Mouse (Mus musculus) liver, adult 2 months (tissue): ENCODE measurements around the gene Gm1123. TPM values are rescaled to one million over a fixed set of nuclear protein-coding genes. Genes with fewer than 3 reads are reported as not detected.

Source experiments
- DNase-seq: peaks from one replicate; pipeline ENCODE4 v3.0.0-alpha.2; 2011; ENCODE audit warnings: low read depth, low spot score; ENCODE audit errors: extremely low read depth
- H3K27ac ChIP-seq: fragments of 200-500 bp; replicated peaks from 2 replicates; pipeline ENCODE4 v1.5.1; 2012; ENCODE audit warnings: low read depth, mild to moderate bottlenecking, control low read depth, inconsistent platforms, low read length; ENCODE audit not compliant: insufficient read depth
- H3K27me3 ChIP-seq: fragments of 200-500 bp; 2 replicates; pipeline ENCODE4 v1.6.1; 2012; ENCODE audit warnings: mild to moderate bottlenecking, moderate library complexity, low read length, inconsistent platforms; ENCODE audit not compliant: control insufficient read depth, insufficient read depth
- H3K36me3 ChIP-seq: fragments of 200-500 bp; 2 replicates; pipeline ENCODE4 v1.6.1; 2012; ENCODE audit warnings: low read length, inconsistent platforms; ENCODE audit not compliant: control insufficient read depth, insufficient read depth
- H3K4me1 ChIP-seq: fragments of 200-500 bp; 2 replicates; pipeline ENCODE4 v1.6.1; 2011; ENCODE audit warnings: low read length; ENCODE audit not compliant: control insufficient read depth, insufficient read depth
- H3K4me3 ChIP-seq: fragments of 200-500 bp; 2 replicates; pipeline ENCODE4 v1.5.1; 2011; ENCODE audit warnings: low read depth, mild to moderate bottlenecking, control low read depth, low read length, moderate library complexity; ENCODE audit not compliant: insufficient read depth
- H3K79me2 ChIP-seq: fragments of 200-500 bp; 2 replicates; pipeline ENCODE4 v1.6.1; 2012; ENCODE audit warnings: inconsistent platforms, mild to moderate bottlenecking, low read length, moderate library complexity; ENCODE audit not compliant: control insufficient read depth, insufficient read depth
- H3K9ac ChIP-seq: fragments of 200-500 bp; 2 replicates; pipeline ENCODE4 v1.6.1; 2012; ENCODE audit warnings: low read depth, mild to moderate bottlenecking, control low read depth, inconsistent platforms, low read length
- CTCF ChIP-seq: fragments of 200-500 bp; IDR thresholded peaks from 2 replicates; pipeline ENCODE4 v1.5.1; 2011; ENCODE audit warnings: low read depth, low read length, control low read depth
- POLR2A ChIP-seq: fragments of 200-500 bp; IDR thresholded peaks from 2 replicates; pipeline ENCODE4 v1.6.1; 2011; ENCODE audit warnings: low read length, control low read depth; ENCODE audit not compliant: insufficient read depth; ENCODE audit errors: extremely low read depth
- WGBS: fragments of 180-500 bp; shearing (Covaris S2); methylation state at CpG from one replicate; pipeline ENCODE4 v1.1.7; 2018; 5-methylcytosine and 5-hydroxymethylcytosine counted together
- polyA plus RNA-seq: library from polyadenylated mRNA; depleted of rRNA; stranded (reverse); fragments of >200 nt; gene quantifications from 2 replicates; pipeline ENCODE4 v1.2.3, GENCODE M21; 2012; rRNA removed
- total RNA-seq: library from RNA; depleted of rRNA; stranded (reverse); fragments of >200 nt; gene quantifications from 2 replicates; pipeline ENCODE4 v1.2.3, GENCODE M21; 2014; rRNA removed

Gm1123 gene
- total and polyA plus RNA-seq, 2 experiments, result not detected

DNA sequence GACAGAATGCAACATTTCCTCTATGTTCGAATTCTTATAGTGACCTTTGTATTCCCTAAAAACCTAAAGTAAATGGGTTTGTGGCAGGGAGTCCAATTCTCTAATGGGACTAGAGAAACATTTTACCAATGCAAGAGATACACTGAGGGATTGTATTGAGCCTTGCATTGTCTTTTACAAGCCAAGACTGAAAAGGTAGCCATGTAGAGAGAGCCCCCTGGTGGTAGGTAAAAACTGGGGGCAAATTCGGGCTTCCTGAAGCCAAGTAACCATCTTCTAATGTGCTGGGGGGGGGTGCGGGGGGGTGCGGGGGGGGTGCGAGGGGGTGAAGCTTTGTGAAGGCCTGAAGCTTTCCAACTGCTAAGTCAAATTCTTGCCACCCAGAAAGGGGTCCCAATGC is 75.2 kb downstream of the Gm1123 start:
- H3K4me1 ChIP-seq, result no peaks in the 10 kb centered on the region
- DNase-seq, result no peak
- no peak overlapping the region for H3K9ac ChIP-seq
- no peak overlapping the region for H3K27ac ChIP-seq
- no peaks in the 10 kb centered on the region for H3K79me2 ChIP-seq
- TF ChIP-seq POLR2A, result no peak
- TF ChIP-seq CTCF, result no peak
- H3K4me3 ChIP-seq, result no peak overlapping the region
- peaks cover 48% of the 10 kb centered on the region for H3K27me3 ChIP-seq
- 35% methylated on average over 5 of the region's 5 CpGs for WGBS
- H3K36me3 ChIP-seq, result no peaks in the 10 kb centered on the region

DNA sequence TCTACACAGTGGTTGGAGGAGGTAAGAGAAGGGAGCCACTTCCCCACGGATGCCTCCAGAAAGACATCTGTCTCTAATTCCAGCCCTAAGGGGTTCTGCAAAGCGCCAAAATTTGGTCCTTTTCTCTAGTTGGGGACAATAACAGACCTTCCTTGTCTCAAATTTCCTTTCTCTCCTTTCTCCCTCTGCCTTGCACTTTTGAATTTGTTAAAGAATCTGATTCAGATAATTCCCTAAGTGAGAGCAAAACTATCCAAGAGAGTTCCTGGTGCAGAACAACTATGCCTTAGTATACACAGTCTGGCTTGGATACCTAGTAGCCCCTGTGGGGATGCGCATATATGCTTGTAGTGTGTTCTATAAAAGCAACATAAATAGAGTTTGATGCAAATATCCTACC is 75.7 kb downstream of the Gm1123 start:
- Histone ChIP-seq H3K36me3 (no peaks in the 10 kb centered on the region), H3K9ac (no peak overlapping the region), H3K27me3 (peaks cover 48% of the 10 kb centered on the region), H3K27ac (no peak overlapping the region), H3K4me1 (no peaks in the 10 kb centered on the region), H3K4me3 (no peak overlapping the region), H3K79me2 (no peaks in the 10 kb centered on the region)
- 44% methylated on average over 3 of the region's 3 CpGs for WGBS
- TF ChIP-seq CTCF, result no peak
- no peak for TF ChIP-seq POLR2A
- DNase-seq, result no peak

DNA sequence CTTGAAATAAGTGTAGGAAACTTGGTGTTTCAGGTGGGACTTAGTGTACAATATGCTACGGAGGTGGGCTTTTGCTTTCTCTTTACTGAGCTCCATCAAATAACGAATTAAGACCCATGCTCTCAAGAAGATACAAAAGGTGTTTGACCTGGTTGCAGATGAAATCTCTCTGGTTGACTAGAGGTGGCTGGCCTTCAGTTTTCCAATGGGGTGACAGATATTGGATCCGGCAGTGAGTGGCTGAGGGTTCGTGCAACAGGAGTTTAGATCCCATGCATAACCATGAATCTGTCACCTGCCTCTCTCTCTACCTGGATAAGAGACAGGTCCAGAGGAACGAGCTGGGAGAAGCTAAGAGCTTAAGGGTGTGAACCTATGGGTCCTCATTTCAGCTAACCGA is 76.9 kb downstream of the Gm1123 start:
- 12% methylated on average over 6 of the region's 6 CpGs for WGBS
- TF ChIP-seq POLR2A, result no peak
- no peak for TF ChIP-seq CTCF
- H3K4me3 ChIP-seq, result no peak overlapping the region
- H3K79me2 ChIP-seq, result no peaks in the 10 kb centered on the region
- H3K9ac ChIP-seq, result no peak overlapping the region
- no peak for DNase-seq
- H3K36me3 ChIP-seq, result no peaks in the 10 kb centered on the region
- H3K27ac ChIP-seq, result no peak overlapping the region
- H3K4me1 ChIP-seq, result no peaks in the 10 kb centered on the region
- peaks cover 54% of the 10 kb centered on the region for H3K27me3 ChIP-seq

DNA sequence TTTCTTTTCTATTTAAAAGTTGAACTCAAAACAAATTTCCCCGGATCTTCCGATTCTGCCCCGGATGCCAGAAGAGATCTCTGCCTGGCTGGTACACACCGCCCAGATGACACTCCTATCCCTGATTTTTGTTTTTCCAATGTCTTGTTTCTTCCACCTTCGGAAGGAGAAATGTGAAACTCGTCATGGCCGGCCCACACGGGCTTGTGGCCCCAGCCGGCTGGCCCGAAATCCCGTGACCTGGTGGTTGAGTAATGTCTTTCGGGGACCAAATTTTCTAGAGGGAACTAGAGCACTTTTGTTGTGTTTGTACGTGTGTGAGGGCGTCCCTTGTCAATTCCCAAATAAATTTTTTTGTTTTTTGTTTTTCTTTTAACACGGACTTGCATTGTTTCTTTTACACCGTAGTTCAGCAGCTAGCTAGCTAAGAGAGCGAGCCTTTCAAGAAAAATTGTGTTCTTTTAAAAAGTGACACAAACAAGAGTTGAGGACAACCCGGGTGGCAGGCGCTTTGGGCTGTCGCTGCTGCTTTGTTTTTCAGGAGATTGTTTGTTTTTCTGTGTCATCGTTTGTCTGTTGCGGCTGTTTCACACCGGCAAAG is 77.7 kb downstream of the Gm1123 start:
- peak; percentile 6 for DNase-seq
- Histone ChIP-seq H3K27ac (no peak overlapping the region), H3K4me3 (no peak overlapping the region), H3K79me2 (no peaks in the 10 kb centered on the region), H3K36me3 (no peaks in the 10 kb centered on the region), H3K27me3 (peaks cover 52% of the 10 kb centered on the region), H3K4me1 (no peaks in the 10 kb centered on the region), H3K9ac (no peak overlapping the region)
- TF ChIP-seq CTCF, result no peak
- TF ChIP-seq POLR2A, result no peak
- 5% methylated on average over 23 of the region's 23 CpGs for WGBS

Other genes with a start within 250 kb of the Gm1123 start
- gene Prr23a1, start 193.2 kb downstream of the Gm1123 start, total RNA-seq, result not detected in 2 replicates
- not detected in 2 replicates for gene Prr23a1, start 193.2 kb downstream of the Gm1123 start, polyA plus RNA-seq
- gene Prr23a2, start 179.2 kb downstream of the Gm1123 start, total RNA-seq, result not detected in 2 replicates
- not detected in 2 replicates for gene Prr23a2, start 179.2 kb downstream of the Gm1123 start, polyA plus RNA-seq
- gene Prr23a3, start 170.9 kb downstream of the Gm1123 start, total RNA-seq, result not detected in 2 replicates
- gene Prr23a3, start 170.9 kb downstream of the Gm1123 start, polyA plus RNA-seq, result not detected in 2 replicates
- gene 7420426K07Rik, start 132.6 kb downstream of the Gm1123 start, total RNA-seq, result not detected in 2 replicates
- not detected in 2 replicates for gene 7420426K07Rik, start 132.6 kb downstream of the Gm1123 start, polyA plus RNA-seq
- not detected in 2 replicates for gene Foxl2, start 80.4 kb downstream of the Gm1123 start, total RNA-seq
- gene Foxl2, start 80.4 kb downstream of the Gm1123 start, polyA plus RNA-seq, result not detected in 2 replicates
- gene Faim, start 49.3 kb downstream of the Gm1123 start, total RNA-seq, result 8.0 and 10.9 TPM in 2 replicates
- 2.2 and 2.3 TPM in 2 replicates for gene Faim, start 49.3 kb downstream of the Gm1123 start, polyA plus RNA-seq
- 4.2 and 4.6 TPM in 2 replicates for gene Pik3cb, start 104.9 kb upstream of the Gm1123 start, total RNA-seq
- gene Pik3cb, start 104.9 kb upstream of the Gm1123 start, polyA plus RNA-seq, result 2.3 and 2.5 TPM in 2 replicates
- gene Faiml, start 201.5 kb upstream of the Gm1123 start, total RNA-seq, result not detected in 2 replicates
- gene Faiml, start 201.5 kb upstream of the Gm1123 start, polyA plus RNA-seq, result not detected in 2 replicates
- gene Cep70, start 207.7 kb upstream of the Gm1123 start, total RNA-seq, result 6.1 and 9.4 TPM in 2 replicates
- gene Cep70, start 207.7 kb upstream of the Gm1123 start, polyA plus RNA-seq, result 0.68 and 0.70 TPM in 2 replicates